Mouse (Mus musculus) liver, embryonic 14.5 days (tissue): Measurements from ENCODE around the gene Cyp24a1.

Experiments used
- CTCF ChIP-seq: IDR thresholded peaks from 2 replicates; pipeline ENCODE4 v1.5.1; 2016; ENCODE audit warnings: antibody characterized with exemption, low read depth, control low read depth
- EP300 ChIP-seq: IDR thresholded peaks from 2 replicates; pipeline ENCODE4 v1.6.1; 2016; ENCODE audit warnings: antibody characterized with exemption, low read depth

GRCm38 (mm10) chr2:170475164-170475563 lies 21.8 kb downstream of the Cyp24a1 start:
- TF ChIP-seq CTCF = no peak
- TF ChIP-seq EP300 = no peak
